Mouse (Mus musculus) megakaryocyte, adult 5-6 weeks (primary cell): ENCODE results near the gene Mrpl21. TPM values are rescaled to one million over a fixed set of nuclear protein-coding genes. Genes with fewer than 3 reads are reported as not detected.
A peak's percentile ranks its signal among the peaks of the same experiment; 100 is the strongest.

ENCODE experiments used
- ATAC-seq: 2 replicates; pipeline ENCODE4 v1.8.0; 2016; ENCODE audit warnings: mild to moderate bottlenecking, inconsistent platforms; ENCODE audit not compliant: poor library complexity, severe bottlenecking
- total RNA-seq, 2 experiments: library from RNA; stranded (forward) in 1 of 2; stranded (reverse) in 1 of 2; fragments of 153-499, 151-499 nt in 1 of 2; fragments of 221-1000, 200-1000 nt in 1 of 2; gene quantifications; 2 replicates each; pipeline versions ENCODE4 v1.2.3 to v1.2.4; 2015 to 2017

Gene Mrpl21
- total RNA-seq, 2 experiments from 2014 or later: 61.8 to 65.1 TPM

- no peak for ATAC-seq
These were observed 12.5 kb downstream of the Mrpl21 start for GRCm38 (mm10) chr19:3295245-3295644.

- ATAC-seq: no peak
These were observed 14.3 kb downstream of the Mrpl21 start for GRCm38 (mm10) chr19:3297034-3297433.

GRCm38 (mm10) chr19:3297775-3298174 lies 15.1 kb downstream of the Mrpl21 start:
- no peak for ATAC-seq

GRCm38 (mm10) chr19:3304017-3304416 lies 21.3 kb downstream of the Mrpl21 start:
- ATAC-seq: peak; percentile 47; the same call in 1 of the 2 replicates

- ATAC-seq: no peak
These were observed 24.7 kb downstream of the Mrpl21 start for GRCm38 (mm10) chr19:3307175-3307949.

- no peak for ATAC-seq
These were observed 36.6 kb downstream of the Mrpl21 start for GRCm38 (mm10) chr19:3319341-3319740.

- no peak for ATAC-seq
These were observed 37.4 kb downstream of the Mrpl21 start for GRCm38 (mm10) chr19:3320086-3320485.

- ATAC-seq: no peak
These were observed 38.1 kb downstream of the Mrpl21 start for GRCm38 (mm10) chr19:3320801-3321200.

- peak; percentile 33 for ATAC-seq
These were observed 38.9 kb downstream of the Mrpl21 start for GRCm38 (mm10) chr19:3321617-3322016.

- ATAC-seq: peak; percentile 51
These were observed 39.7 kb downstream of the Mrpl21 start, which contains the start of gene Cpt1a for GRCm38 (mm10) chr19:3322261-3322969. Cpt1a (plus strand) TSS chr19:3322334.

- ATAC-seq: peak; percentile 67
These were observed 40.5 kb downstream of the Mrpl21 start for GRCm38 (mm10) chr19:3323201-3323621.

GRCm38 (mm10) chr19:3323753-3324270 lies 41.1 kb downstream of the Mrpl21 start:
- ATAC-seq: no peak

GRCm38 (mm10) chr19:3324271-3324811 lies 41.6 kb downstream of the Mrpl21 start:
- no peak for ATAC-seq

- ATAC-seq: peak; percentile 58
These were observed 42.4 kb downstream of the Mrpl21 start for GRCm38 (mm10) chr19:3324931-3325711.

- no peak for ATAC-seq
These were observed 43.2 kb downstream of the Mrpl21 start for GRCm38 (mm10) chr19:3325771-3326478.

GRCm38 (mm10) chr19:3326479-3327047 lies 43.9 kb downstream of the Mrpl21 start:
- no peak for ATAC-seq

- ATAC-seq: no peak
These were observed 50.5 kb downstream of the Mrpl21 start for GRCm38 (mm10) chr19:3333247-3333646.

GRCm38 (mm10) chr19:3333694-3334515 lies 51.2 kb downstream of the Mrpl21 start:
- ATAC-seq: peak; percentile 70

GRCm38 (mm10) chr19:3334550-3334949 lies 51.8 kb downstream of the Mrpl21 start:
- no peak for ATAC-seq
